Mouse (Mus musculus) embryo, embryonic 9.5 days (tissue): ENCODE measurements around the gene S100b.

Experiments
- DNase-seq: peaks from one replicate; pipeline ENCODE4 v3.0.0-alpha.2; 2017; ENCODE audit errors: extremely low spot score

S100b gene

GRCm38 (mm10) chr10:76253536-76253935 is at the start of gene S100b:
Gene S100b, plus strand, starts transcription at chr10:76253853.
- DNase-seq = no peak

- DNase-seq = no peak
Observed at GRCm38 (mm10) chr10:76207262-76207796, 46.3 kb upstream of the S100b start.

DNA sequence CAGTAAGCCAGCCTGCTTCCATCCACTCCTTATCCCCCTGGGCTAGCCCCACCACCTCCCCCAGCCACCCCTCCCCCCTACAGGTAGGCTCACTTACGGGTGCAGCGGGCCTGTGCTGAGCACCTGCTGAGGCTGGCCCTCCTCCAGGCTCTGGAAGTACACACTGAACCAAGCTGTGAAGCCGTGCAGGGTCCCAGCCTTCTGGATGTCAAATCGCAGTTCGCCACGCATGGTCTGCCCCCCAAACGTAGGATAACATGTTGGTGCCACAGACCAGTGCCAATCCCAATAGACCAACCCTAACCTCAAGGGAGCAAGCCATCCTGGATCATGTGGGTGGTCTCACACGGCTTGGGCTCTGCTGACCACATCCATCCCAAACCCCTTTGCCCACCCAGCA is 44.4 kb upstream of the S100b start:
- DNase-seq = no peak

DNA sequence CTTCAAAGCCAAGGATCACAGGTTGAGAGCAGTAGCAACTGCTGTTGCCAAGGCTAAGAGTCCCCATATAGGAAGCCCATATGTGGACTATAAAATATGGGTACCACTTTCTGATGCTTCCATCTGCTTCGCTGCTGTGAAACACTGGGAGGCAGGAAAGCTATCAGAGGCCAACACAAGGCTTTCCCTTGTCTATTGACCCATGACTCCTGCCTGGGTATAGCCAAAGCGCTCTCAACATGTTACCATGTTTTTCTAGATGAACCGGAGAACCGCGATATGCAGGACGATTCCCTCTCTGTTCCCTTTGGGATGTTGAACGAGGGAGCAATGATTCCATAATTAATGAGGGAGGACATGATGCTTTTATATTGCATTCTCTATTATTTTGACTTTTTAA is 42.8 kb upstream of the S100b start:
- no peak for DNase-seq

DNA sequence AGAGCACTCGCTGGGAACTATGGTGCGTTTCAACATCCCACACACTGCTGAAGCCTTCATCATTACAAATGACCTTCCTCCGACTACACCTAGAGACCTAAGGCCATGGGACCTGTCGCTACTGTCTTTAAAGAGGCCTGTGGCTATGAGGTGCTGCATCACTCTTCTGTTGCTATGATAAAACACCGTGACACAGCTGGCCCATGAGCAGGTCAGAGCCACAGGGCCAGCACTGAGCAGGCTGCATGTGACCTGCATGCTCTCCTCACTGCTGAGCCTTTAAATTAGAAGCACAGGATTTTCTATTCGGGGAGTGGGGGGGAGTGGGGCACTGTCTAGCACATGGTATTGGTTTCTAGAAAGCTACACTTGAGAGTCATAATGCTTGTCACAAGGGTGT is 41.5 kb upstream of the S100b start:
- no peak for DNase-seq

- no peak for DNase-seq
Observed at GRCm38 (mm10) chr10:76214161-76214560, 39.5 kb upstream of the S100b start.

- no peak for DNase-seq
Observed at GRCm38 (mm10) chr10:76217056-76217455, 36.6 kb upstream of the S100b start.

- DNase-seq = no peak
Observed at GRCm38 (mm10) chr10:76218240-76218639, 35.4 kb upstream of the S100b start.

DNA sequence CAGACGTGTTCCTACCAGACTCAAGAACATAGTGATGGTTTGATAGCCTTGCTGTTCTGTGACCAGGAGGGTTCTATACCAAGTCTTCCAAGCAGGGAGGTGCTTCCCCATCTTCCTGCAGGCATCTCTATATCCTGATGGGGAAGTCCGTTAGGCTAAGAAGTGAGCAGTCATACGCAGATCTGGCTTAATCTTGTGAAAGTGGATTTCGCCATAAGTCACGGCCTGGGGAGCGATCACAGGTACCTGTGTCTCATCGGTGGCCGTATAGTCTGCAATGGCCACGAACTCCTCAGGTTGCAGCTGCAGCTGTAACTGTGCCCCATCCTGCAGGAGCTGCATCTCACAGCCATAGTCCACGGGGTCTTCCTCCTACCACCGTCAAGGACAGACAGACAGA is 27.7 kb upstream of the S100b start:
- DNase-seq = no peak

DNA sequence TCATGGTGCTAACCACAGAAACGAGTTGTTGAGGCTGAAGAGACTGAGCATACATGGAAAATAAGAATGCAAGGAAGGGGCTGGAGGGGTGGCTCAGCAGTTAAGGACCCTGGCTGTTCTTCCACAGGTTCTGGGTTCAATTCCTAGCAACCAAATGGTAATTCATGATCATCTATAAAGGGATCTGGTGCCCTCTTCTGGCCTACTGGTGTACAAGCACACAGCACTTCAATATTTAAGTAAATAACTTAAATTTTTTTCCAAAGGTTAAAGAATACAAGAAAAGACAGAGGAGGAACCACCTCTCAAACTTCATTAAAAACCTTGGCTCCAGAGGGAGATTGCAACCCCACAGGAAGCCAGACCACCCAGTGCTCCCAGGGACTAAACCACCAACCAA is 24.0 kb upstream of the S100b start:
- no peak for DNase-seq

DNA sequence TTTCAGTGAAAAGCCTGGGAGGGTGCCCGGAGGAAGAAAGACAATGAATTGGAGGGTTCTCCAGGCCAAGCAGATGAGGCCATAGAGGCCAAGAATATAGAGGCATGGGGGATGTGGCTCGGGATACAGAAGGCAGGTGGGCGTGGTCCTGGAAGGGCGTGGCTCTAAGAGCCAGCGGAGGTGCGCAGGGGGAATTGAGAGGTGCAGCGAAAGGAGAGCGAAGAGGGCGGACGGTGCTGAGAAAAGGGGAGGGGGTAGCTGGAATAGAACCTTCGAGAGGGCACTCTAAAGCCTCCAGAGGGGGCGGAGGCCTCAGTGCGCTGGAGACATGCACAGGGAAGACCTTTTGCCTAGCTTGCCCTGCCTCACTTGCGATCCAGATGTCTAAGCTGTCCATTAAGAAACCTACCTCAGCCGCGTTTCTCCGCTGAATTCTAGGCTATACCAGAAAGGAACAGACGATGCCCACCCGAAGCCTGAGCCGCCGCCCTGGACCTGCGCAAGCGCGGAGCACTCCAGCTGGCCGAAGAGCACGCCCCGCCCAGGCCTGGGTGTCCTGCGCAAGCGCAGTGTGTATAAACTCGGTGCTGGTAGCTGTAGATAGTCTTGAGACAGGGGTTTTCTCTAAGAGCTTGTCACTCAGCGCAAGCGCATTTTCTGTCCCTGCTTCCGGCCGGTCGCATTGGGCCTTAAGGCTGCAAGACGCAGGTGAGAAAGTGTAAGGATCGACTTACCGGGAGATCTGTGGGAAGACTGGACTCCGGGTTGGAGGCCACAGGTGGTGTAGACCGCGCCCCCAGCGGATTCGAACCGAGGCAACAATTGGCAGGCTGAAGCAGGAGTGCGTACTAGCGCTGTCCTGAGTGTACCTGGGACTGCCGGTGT is 16.1 kb upstream of the S100b start, which contains the start of gene Prmt2:
Gene Prmt2, minus strand, starts transcription at position 525 of the 885 bp plus-strand sequence.
- DNase-seq = peak; percentile 91

GRCm38 (mm10) chr10:76239401-76239800 is 14.3 kb upstream of the S100b start:
- DNase-seq = no peak

DNA sequence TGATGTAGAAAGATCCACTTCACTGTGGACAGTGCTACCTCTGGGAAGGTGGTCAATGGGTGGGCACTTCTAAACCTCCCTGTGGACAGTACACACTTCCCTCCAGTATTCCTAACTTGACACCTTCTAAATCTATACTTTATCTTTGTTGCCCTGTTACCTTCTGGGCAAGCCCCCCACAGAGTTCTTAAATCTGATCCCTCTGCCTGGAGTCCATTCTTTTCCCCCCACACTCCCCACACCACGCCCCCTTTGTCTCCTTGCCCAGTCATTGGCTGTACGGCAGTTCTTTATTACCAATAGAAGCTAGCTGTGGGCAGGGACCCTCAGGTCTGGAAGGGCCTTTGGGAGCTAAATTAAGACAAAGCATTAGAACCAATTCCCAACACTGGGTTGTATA is 8.5 kb upstream of the S100b start:
- no peak for DNase-seq

DNA sequence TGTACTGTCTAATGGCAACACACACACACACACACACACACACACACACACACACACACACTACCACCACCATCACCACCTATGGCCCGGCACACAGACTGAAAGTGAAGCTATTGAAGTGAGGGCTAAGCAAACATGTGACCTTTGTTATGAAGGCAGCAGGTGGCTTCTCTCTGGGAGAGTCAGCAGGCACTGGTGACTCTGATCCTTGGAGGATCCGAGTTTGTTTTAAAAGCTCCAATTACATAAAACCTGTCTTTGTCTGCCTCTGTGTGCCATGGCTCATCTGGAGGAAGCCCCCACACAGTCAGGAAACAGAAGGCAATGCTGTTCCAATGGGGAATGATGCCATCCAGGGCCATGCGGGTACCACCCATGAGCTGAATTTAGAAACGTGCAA is 7.1 kb upstream of the S100b start:
- DNase-seq = no peak

DNA sequence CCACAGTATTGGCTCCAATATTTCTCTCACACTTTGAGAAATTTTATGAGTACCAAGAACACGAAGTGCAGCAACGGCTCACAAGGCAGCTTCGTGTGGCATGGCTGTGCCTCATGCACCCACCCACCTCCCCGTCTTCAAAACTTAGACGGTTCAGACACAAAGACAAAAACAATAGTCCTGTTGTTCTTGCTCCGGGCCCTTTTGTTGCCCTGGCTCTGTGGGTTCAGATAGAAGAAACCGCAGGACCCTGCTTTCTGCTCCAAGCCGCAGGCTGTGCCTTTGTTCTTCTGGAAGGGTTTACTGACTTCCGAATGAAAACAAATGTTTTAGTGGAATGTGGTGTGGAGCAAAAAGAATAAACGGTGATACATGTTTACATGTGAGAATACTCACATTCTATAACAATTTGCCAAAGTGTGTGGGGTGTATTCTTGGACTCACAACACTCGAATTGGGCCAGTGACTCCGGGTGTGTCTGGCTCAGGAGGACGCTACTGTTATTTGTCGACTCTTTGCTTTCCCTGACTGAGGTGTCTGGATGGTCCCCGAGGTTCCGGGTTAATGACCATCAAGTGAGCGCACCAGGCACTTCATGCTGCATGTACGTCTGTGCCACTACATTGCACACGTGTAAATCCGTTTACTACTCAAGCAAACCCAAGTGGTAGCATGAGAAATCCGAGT is 5.5 kb upstream of the S100b start:
- DNase-seq = peak; percentile 32

DNA sequence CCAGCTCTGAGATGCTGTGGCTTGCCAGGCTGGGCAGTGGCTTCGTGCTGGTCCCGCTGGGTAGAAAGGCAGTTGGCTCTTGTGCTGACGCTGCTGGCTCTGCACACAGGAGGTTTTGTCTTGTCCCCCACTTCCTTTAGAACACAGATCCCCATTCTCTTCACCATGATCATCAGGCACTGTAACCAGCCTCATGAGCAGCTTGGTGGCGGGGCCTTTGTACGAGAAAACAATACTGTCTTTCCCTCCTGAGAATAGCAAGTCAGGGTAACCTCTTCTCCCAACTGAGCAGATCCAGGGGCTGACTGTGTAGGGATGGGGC is 5.0 kb upstream of the S100b start:
- no peak for DNase-seq

GRCm38 (mm10) chr10:76250870-76251269 is 2.8 kb upstream of the S100b start:
- DNase-seq = no peak

GRCm38 (mm10) chr10:76253079-76253478 is 574 bp upstream of the S100b start:
- no peak for DNase-seq

GRCm38 (mm10) chr10:76255617-76256016 is 2.0 kb downstream of the S100b start:
- DNase-seq = no peak

- DNase-seq = no peak
Observed at GRCm38 (mm10) chr10:76257231-76257630, 3.6 kb downstream of the S100b start.

GRCm38 (mm10) chr10:76257719-76258390 is 4.2 kb downstream of the S100b start:
- no peak for DNase-seq

- DNase-seq = no peak
Observed at GRCm38 (mm10) chr10:76259566-76260232, 6.0 kb downstream of the S100b start.
